Mouse (Mus musculus) kidney, embryonic 15.5 days (tissue): ENCODE data around the gene Osgin1. TPM values are rescaled to one million over a fixed set of nuclear protein-coding genes. Genes with fewer than 3 reads are reported as not detected.

Experiments
- ATAC-seq: fragments of 200-750 bp; cut with Nextera tagmentation; replicated peaks from 2 replicates; pipeline ENCODE4 v1.8.0; 2017; ENCODE audit warnings: moderate TSS enrichment; ENCODE audit not compliant: low FRiP score
- H3K27ac ChIP-seq: fragments of 300-500 bp; sonication (generic); 2 replicates; pipeline ENCODE4 v1.5.1; 2015; ENCODE audit warnings: mild to moderate bottlenecking, inconsistent platforms
- H3K27me3 ChIP-seq: fragments of 300-500 bp; sonication (generic); 2 replicates; pipeline ENCODE4 v1.6.1; 2015; ENCODE audit warnings: inconsistent platforms
- H3K36me3 ChIP-seq: fragments of 300-500 bp; sonication (generic); 2 replicates; pipeline ENCODE4 v1.6.1; 2015; ENCODE audit warnings: inconsistent platforms
- H3K4me1 ChIP-seq: fragments of 300-500 bp; sonication (generic); 2 replicates; pipeline ENCODE4 v1.6.1; 2015; ENCODE audit warnings: inconsistent platforms
- H3K4me2 ChIP-seq: fragments of 300-500 bp; sonication (generic); 2 replicates; pipeline ENCODE4 v1.6.1; 2015; ENCODE audit warnings: moderate library complexity, mild to moderate bottlenecking, inconsistent platforms
- H3K4me3 ChIP-seq: fragments of 300-500 bp; sonication (generic); replicated peaks from 2 replicates; pipeline ENCODE4 v1.5.1; 2015; ENCODE audit warnings: mild to moderate bottlenecking, inconsistent platforms
- H3K9ac ChIP-seq: fragments of 300-500 bp; sonication (generic); 2 replicates; pipeline ENCODE4 v1.6.1; 2015; ENCODE audit warnings: mild to moderate bottlenecking, inconsistent platforms
- H3K9me3 ChIP-seq: fragments of 300-500 bp; sonication (generic); replicated peaks from 2 replicates; pipeline ENCODE4 v1.6.1; 2016; ENCODE audit warnings: inconsistent platforms
- WGBS: fragments of 180-500 bp; shearing (Covaris S2); methylation state at CpG from one replicate; pipeline ENCODE4 v1.1.7; 2015; ENCODE audit warnings: mixed read lengths; 5-methylcytosine and 5-hydroxymethylcytosine counted together
- polyA plus RNA-seq: library from polyadenylated mRNA; unstranded; fragments of >200 nt; fragmentation: Nextera tagmentation; extraction: Ambion mirVana; gene quantifications from 2 replicates; pipeline ENCODE4 v1.2.1, GENCODE M21; 2015

Gene Osgin1
- polyA plus RNA-seq, 1 experiment from 2014 or later = 3.5 TPM

DNA sequence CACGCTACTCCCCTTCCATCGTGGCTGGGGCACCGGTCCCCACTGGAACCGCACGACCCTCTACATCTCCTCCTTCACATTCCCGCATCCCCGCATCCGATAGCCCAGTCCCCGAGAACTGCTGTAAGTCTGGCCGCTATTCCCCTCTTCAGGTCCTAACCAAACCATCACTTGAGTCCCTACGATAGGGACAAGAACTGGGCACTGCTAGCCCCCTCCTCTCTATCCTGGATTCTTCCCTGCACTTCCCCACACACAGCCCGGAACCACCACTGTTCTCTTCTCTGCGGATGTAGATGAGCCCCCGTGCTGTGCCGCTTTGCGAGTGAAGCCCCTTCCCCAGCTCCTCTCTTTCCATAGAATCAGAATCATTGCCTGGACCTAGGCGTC is 13.9 kb downstream of the Osgin1 start:
- Histone ChIP-seq H3K27ac (no peak overlapping the region), H3K9me3 (no peaks in the 10 kb centered on the region), H3K4me3 (peak overlapping the region; percentile 69), H3K36me3 (no peaks in the 10 kb centered on the region), H3K27me3 (peaks cover 42% of the 10 kb centered on the region), H3K4me2 (peak overlapping the region; percentile 98), H3K9ac (no peak overlapping the region), H3K4me1 (peaks cover 16% of the 10 kb centered on the region)
- 2% methylated on average over 17 of the region's 17 CpGs for WGBS
- ATAC-seq = no peak

DNA sequence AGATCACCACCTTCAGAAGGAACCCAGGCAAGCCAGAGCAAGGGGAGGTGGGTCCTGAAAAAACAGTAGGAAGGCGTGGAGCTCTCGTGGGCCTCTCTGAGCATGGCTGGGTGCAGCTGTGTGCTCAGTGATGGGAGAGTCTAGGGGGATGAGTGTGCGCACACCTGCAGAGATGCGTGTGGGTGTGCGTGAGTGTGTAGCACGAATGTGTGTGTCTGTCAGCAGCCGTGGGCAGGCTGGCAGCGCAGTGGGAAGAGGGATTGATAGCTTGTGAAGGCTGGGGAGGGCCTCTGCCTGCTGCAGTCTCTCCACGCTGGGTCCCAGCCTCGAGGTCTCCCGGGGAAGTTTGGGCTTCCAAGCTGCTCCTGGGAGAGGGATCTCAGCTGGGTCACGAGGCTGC is 15.7 kb downstream of the Osgin1 start:
- Histone ChIP-seq H3K4me2 (no peak overlapping the region), H3K27me3 (peaks cover 42% of the 10 kb centered on the region), H3K36me3 (no peaks in the 10 kb centered on the region), H3K27ac (no peak overlapping the region), H3K4me1 (peaks cover 16% of the 10 kb centered on the region), H3K9me3 (no peaks in the 10 kb centered on the region), H3K9ac (no peak overlapping the region), H3K4me3 (no peak overlapping the region)
- no peak for ATAC-seq
- 82% methylated on average over 12 of the region's 12 CpGs for WGBS

DNA sequence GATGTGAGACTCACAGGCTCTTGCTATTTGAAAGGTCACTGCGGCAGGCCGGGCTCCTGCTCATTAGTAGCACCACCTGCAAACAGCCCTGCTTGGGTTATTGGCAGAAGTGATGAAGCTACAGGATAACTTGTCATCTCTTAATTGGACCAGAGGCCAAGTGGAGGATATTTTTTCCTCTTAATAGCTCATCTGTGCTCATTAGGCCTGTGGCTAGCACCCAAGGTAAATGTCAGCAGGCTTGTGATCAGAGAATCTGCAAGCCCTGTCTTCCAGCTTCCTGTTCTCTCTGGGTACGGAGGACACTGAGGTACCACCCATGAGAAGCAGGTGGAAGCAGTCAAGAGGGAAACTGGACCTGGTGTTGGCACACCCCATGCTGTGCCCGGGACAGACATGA is 17.2 kb downstream of the Osgin1 start:
- Histone ChIP-seq H3K27me3 (peaks cover 34% of the 10 kb centered on the region), H3K4me3 (no peak overlapping the region), H3K4me2 (no peak overlapping the region), H3K9ac (no peak overlapping the region), H3K27ac (no peak overlapping the region), H3K9me3 (no peaks in the 10 kb centered on the region), H3K36me3 (no peaks in the 10 kb centered on the region), H3K4me1 (peaks cover 18% of the 10 kb centered on the region)
- 92% methylated on average over 4 of the region's 4 CpGs for WGBS
- no peak for ATAC-seq

DNA sequence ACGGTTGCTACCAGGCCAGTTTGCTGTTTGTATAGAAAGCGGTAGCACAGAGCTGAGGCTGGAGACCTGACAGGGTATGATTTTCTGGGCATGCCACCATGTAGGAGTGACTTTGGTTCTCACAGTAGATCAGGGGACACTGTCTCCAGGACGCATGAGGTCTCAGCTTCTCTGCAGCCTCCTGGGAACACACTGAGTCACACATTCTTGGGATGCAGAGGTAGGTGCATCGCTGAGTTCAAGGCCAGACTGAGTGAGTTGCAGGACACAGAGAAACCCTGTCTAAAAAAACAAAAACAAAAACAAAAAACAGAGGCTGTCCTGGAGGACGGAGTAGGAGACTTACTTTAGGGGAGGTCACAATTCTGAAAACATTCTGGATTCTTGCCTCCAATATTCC is 19.0 kb downstream of the Osgin1 start:
- Histone ChIP-seq H3K36me3 (no peaks in the 10 kb centered on the region), H3K4me3 (no peak overlapping the region), H3K4me2 (no peak overlapping the region), H3K4me1 (peaks cover 6% of the 10 kb centered on the region; the same call in 1 of the 2 replicates), H3K27ac (no peak overlapping the region), H3K9ac (no peak overlapping the region), H3K27me3 (peaks cover 24% of the 10 kb centered on the region), H3K9me3 (no peaks in the 10 kb centered on the region)
- no peak for ATAC-seq
- 84% methylated on average over 5 of the region's 5 CpGs for WGBS

DNA sequence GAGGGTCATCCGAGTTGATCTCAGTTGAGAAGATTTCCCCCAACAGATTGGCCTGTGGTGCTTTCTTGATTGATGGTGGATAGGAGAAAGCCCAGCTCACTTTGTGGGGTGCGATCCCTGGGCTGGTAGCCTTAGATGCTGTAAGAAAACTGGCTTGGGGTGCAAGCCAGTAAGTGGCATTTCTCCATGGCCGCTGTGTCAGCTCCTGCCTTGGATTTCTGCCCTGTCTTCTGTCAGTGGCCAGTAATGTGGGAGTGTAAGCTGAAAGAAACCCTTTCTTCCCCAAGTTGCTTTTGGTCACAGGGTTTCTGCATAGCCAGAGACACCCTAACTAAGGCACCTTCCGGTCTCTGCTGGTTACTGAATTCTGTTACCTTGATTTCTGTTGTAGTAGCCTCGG is 22.1 kb downstream of the Osgin1 start:
- Histone ChIP-seq H3K9ac (no peak overlapping the region), H3K4me2 (no peak overlapping the region), H3K4me3 (no peak overlapping the region), H3K36me3 (no peaks in the 10 kb centered on the region), H3K9me3 (no peaks in the 10 kb centered on the region), H3K27me3 (0 out of 2 replicates have a peak, but pooled peaks cover 4% of the 10 kb centered on the region), H3K4me1 (peaks cover 10% of the 10 kb centered on the region; the same call in 1 of the 2 replicates), H3K27ac (no peak overlapping the region)
- no peak for ATAC-seq
- 81% methylated on average over 5 of the region's 5 CpGs for WGBS

DNA sequence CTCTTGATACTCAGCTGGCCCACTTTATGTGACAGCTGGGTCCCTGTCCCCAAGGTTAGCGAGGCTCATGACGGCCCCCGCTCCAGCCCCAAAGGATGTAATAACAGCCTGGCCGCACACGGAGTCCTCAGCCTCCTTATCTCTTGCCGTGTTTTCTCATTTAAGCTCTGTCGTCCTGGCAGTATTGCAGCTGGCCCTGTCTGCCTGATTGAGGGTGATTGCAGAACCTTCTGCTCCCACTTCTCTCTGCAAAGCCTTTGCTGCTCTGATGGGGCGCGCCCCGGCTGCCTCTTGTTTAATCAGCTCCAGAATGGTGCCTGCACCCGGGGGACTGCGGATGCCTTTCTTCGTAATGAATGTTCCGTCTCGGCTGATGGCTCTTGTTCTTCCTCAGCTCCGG is 25.8 kb downstream of the Osgin1 start:
- H3K4me2 ChIP-seq = no peak overlapping the region
- no peaks in the 10 kb centered on the region for H3K9me3 ChIP-seq
- H3K4me1 ChIP-seq = peaks cover 25% of the 10 kb centered on the region
- H3K27ac ChIP-seq = no peak overlapping the region
- H3K9ac ChIP-seq = no peak overlapping the region
- H3K36me3 ChIP-seq = no peaks in the 10 kb centered on the region
- no peak overlapping the region for H3K4me3 ChIP-seq
- no peak for ATAC-seq
- 31% methylated on average over 16 of the region's 16 CpGs for WGBS
- H3K27me3 ChIP-seq = peaks cover 7% of the 10 kb centered on the region; the same call in 1 of the 2 replicates

DNA sequence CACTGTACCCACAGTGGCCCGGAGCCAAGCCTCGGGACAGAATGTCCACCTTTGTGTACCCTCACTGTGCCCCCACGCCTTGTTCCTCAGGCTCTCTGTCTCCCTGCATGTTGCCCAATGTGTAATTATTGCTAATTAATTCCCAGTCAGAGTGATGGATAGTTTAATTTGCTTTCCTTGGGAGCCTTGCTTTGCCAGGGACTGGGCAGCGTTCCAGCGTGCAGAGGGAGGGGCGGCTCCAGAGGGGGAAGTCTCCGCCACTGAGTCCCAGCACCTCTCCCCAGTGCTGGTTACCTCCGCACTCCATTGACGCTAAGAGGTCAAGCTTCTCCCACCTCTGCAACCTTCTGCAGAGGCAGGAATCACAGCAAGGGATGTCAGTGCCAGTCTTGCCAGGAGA is 27.4 kb downstream of the Osgin1 start:
- ATAC-seq = no peak
- Histone ChIP-seq H3K27me3 (peaks cover 21% of the 10 kb centered on the region), H3K27ac (no peak overlapping the region), H3K9ac (no peak overlapping the region), H3K4me2 (no peak overlapping the region), H3K36me3 (no peaks in the 10 kb centered on the region), H3K4me3 (no peak overlapping the region), H3K9me3 (no peaks in the 10 kb centered on the region), H3K4me1 (peaks cover 36% of the 10 kb centered on the region)
- WGBS = 55% methylated on average over 9 of the region's 9 CpGs

DNA sequence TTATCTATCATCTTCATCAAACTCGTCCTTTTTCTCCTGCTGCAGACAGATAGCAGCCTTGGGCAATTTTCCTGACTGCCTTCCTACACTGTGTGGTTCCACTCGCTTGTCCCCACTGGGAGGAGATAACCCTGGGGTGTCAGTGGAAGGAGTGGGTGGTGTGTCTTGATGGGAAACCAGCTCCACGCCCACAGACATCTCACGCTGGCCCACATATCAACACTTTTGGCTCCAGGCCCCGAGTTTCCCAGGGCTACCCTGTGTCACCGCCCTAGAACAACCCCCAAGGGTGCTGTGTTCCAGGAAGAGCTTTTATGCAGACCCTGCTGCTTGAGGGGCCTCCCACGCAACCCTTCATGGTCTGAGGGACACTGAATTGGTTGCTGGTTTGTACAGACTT is 29.8 kb downstream of the Osgin1 start:
- H3K4me2 ChIP-seq = no peak overlapping the region
- 0 out of 2 replicates have a peak, but pooled peaks have one; percentile 2 for ATAC-seq
- no peaks in the 10 kb centered on the region for H3K9me3 ChIP-seq
- WGBS = 40% methylated on average over 7 of the region's 7 CpGs
- H3K27me3 ChIP-seq = peaks cover 25% of the 10 kb centered on the region
- H3K4me3 ChIP-seq = no peak overlapping the region
- H3K4me1 ChIP-seq = peaks cover 41% of the 10 kb centered on the region
- no peak overlapping the region for H3K9ac ChIP-seq
- no peaks in the 10 kb centered on the region for H3K36me3 ChIP-seq
- no peak overlapping the region for H3K27ac ChIP-seq

DNA sequence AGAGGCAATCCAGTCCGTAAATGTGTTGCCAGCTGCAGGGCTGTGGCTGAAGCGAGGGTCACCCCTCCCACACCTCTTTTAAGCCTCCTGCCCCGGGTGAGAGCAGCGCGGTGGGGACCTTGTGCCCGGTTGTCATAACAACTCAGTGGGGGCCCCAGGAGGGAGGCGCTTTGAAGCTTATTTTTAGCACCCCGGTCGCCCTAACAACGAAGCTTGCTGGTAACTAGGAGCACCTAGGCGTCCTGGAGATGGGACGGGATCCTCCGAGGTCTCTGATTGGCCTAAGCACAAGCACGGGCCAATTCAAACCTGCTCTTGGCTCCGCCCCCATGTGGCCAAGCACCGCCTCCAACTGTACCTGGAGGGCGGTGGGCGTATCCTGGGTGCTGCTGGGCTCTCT is 32.2 kb downstream of the Osgin1 start:
- peak overlapping the region; percentile 19 for H3K4me3 ChIP-seq
- H3K36me3 ChIP-seq = no peaks in the 10 kb centered on the region
- H3K9me3 ChIP-seq = no peaks in the 10 kb centered on the region
- peaks cover 37% of the 10 kb centered on the region for H3K4me1 ChIP-seq
- WGBS = 1% methylated on average over 18 of the region's 18 CpGs
- H3K27me3 ChIP-seq = peaks cover 21% of the 10 kb centered on the region
- H3K9ac ChIP-seq = no peak overlapping the region
- peak; percentile 82 for ATAC-seq
- H3K27ac ChIP-seq = no peak overlapping the region
- H3K4me2 ChIP-seq = peak overlapping the region; percentile 54

DNA sequence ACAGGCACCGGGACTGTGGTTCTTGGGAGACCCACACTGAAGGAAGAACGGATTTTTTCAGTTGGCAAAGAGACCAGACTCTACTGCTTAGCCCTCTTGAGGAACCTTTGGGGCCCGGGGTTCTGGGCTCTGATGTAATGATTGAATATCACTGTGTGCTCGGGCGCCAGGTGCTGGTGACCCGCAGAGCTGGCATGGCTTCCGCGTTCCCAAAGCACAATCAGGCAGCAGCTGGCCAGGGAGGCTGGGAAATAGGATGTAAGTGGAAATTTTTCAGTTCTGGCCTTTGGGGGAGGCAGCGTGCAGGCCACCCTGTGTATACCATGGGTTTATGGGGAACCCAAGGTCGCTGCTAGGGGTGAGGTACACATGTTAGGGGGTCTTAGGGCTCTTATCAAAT is 32.9 kb downstream of the Osgin1 start:
- Histone ChIP-seq H3K27me3 (peaks cover 21% of the 10 kb centered on the region), H3K9me3 (no peaks in the 10 kb centered on the region), H3K27ac (0 out of 2 replicates have a peak overlapping the region, but pooled peaks have one; percentile 41), H3K4me3 (no peak overlapping the region), H3K36me3 (no peaks in the 10 kb centered on the region), H3K4me2 (no peak overlapping the region), H3K9ac (no peak overlapping the region), H3K4me1 (peaks cover 33% of the 10 kb centered on the region)
- ATAC-seq = no peak
- WGBS = 75% methylated on average over 10 of the region's 10 CpGs

DNA sequence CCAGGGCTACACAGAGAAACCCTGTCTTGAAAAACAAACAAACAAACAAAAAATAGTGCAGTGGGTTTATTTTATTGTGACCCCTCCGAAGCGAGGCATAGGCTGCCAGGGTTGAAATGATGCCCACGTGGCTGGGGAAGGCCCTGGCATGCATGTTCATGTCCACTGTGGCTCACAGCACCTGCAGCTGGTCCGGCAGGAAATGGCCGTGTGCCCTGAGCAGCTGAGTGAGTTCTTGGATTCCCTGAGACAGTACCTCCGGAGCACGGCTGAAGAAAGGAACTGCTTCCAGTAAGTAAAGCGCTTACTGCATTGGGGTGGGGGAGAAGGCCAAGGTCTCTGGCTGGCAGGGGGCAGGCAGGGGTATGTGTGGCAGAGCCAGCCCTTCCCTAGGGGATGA is 34.2 kb downstream of the Osgin1 start:
- Histone ChIP-seq H3K4me2 (no peak overlapping the region), H3K36me3 (no peaks in the 10 kb centered on the region), H3K27me3 (peaks cover 21% of the 10 kb centered on the region), H3K9me3 (no peaks in the 10 kb centered on the region), H3K27ac (no peak overlapping the region), H3K4me1 (peaks cover 33% of the 10 kb centered on the region), H3K9ac (no peak overlapping the region), H3K4me3 (no peak overlapping the region)
- ATAC-seq = no peak
- 83% methylated on average over 8 of the region's 8 CpGs for WGBS

DNA sequence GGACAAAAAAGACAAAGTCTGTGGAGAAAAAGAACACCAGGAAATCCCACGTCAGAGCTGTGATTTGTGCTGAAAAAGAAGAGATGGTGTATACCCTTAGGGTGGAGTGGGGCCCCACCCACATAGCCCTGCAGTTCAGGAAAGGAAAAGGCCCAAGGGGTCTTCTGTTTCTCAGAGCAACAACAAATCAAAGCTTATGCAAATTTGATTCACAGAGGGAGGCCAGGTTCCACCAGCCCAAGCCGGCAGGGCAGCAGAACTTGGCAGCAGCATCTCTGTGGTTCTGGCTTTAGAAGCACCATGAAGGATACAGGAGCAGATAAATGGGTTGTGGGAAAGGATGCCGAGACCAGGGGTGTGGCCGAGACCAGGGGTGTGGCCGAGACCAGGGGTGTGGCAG is 44.8 kb downstream of the Osgin1 start:
- ATAC-seq = no peak
- H3K27me3 ChIP-seq = no peaks in the 10 kb centered on the region
- no peak overlapping the region for H3K4me2 ChIP-seq
- no peaks in the 10 kb centered on the region for H3K9me3 ChIP-seq
- H3K4me3 ChIP-seq = no peak overlapping the region
- WGBS = 24% methylated on average over 5 of the region's 5 CpGs
- H3K27ac ChIP-seq = no peak overlapping the region
- H3K4me1 ChIP-seq = 0 out of 2 replicates have a peak, but pooled peaks cover 6% of the 10 kb centered on the region
- H3K36me3 ChIP-seq = no peaks in the 10 kb centered on the region
- no peak overlapping the region for H3K9ac ChIP-seq

DNA sequence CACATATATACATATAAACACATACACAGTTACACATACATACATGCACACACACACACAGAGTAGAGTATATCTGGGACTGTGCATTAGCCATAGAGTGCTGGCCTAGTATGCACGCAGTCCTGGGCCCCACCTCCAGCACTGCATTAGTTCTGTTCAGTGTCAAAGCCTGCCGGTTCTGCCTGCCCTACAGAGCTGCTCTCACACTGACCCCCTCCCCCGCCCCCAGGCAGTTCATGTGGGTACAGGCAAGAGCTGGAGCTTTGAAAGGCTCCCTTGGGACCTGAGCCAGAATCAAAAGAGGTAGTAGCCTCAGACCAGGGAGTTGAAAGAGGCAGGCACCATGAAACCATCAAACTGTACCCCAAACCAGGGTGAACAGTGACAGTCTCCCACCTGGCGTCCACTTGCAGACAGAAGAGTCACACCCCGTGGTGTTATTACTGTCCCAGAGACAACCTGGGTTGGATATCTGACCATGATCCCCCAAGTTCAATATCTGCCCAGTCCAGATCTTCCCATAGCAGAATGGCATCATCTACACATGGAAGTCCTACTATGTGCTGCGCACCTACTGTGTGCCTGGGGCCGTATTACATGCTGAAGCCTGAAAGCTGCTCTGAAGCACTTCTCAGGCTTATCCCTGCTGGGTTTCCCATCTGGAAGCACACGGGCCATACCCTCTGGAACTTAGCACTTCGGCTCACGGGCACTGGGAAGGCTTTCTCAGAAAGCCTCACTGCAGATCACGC is 50.4 kb downstream of the Osgin1 start:
- Histone ChIP-seq H3K9ac (no peak overlapping the region), H3K4me2 (no peak overlapping the region), H3K27me3 (no peaks in the 10 kb centered on the region), H3K4me1 (no peaks in the 10 kb centered on the region), H3K27ac (no peak overlapping the region), H3K36me3 (no peaks in the 10 kb centered on the region), H3K4me3 (no peak overlapping the region), H3K9me3 (no peaks in the 10 kb centered on the region)
- 81% methylated on average over 11 of the region's 11 CpGs for WGBS
- ATAC-seq = no peak
